Mouse (Mus musculus) midbrain, postnatal 0 days (tissue): ENCODE data around the gene Slc9a1. TPM values are rescaled to one million over a fixed set of nuclear protein-coding genes. Genes with fewer than 3 reads are reported as not detected.
A peak's percentile ranks its signal among the peaks of the same experiment; 100 is the strongest.

ENCODE experiments used
- ATAC-seq: fragments of 200-750 bp; cut with Nextera tagmentation; 2 replicates; pipeline ENCODE4 v1.8.0; 2017; ENCODE audit warnings: moderate number of reproducible peaks, mild to moderate bottlenecking, moderate TSS enrichment, moderate library complexity; ENCODE audit not compliant: low FRiP score
- DNase-seq: peaks from one replicate; pipeline ENCODE4 v3.0.0-alpha.2; 2015; ENCODE audit warnings: low spot score
- H3K27ac ChIP-seq: fragments of 300-500 bp; sonication (generic); 2 replicates; pipeline ENCODE4 v1.5.1; 2014; ENCODE audit warnings: low read depth, mild to moderate bottlenecking, low read length, mixed read lengths
- H3K27me3 ChIP-seq: fragments of 300-500 bp; sonication (generic); 2 replicates; pipeline ENCODE4 v1.6.1; 2014; ENCODE audit warnings: low read length, control low read depth, mixed read lengths; ENCODE audit not compliant: insufficient read depth
- H3K36me3 ChIP-seq: fragments of 300-500 bp; sonication (generic); 2 replicates; pipeline ENCODE4 v1.6.1; 2014; ENCODE audit warnings: low read length, control low read depth, mixed read lengths; ENCODE audit not compliant: insufficient read depth
- H3K4me1 ChIP-seq: fragments of 300-500 bp; sonication (generic); 2 replicates; pipeline ENCODE4 v1.6.1; 2014; ENCODE audit warnings: mild to moderate bottlenecking, control low read depth, antibody characterized with exemption, low read length, mixed read lengths; ENCODE audit not compliant: insufficient read depth
- H3K4me2 ChIP-seq: fragments of 300-500 bp; sonication (generic); 2 replicates; pipeline ENCODE4 v1.6.1; 2014; ENCODE audit warnings: low read depth, mild to moderate bottlenecking, low read length, mixed read lengths; ENCODE audit not compliant: poor library complexity, severe bottlenecking
- H3K4me3 ChIP-seq: fragments of 300-500 bp; sonication (generic); 2 replicates; pipeline ENCODE4 v1.5.1; 2014; ENCODE audit warnings: low read depth, mild to moderate bottlenecking, low read length, moderate library complexity
- H3K9ac ChIP-seq: fragments of 300-500 bp; sonication (generic); replicated peaks from 2 replicates; pipeline ENCODE4 v1.6.1; 2014; ENCODE audit warnings: mild to moderate bottlenecking, low read length, moderate library complexity, mixed read lengths; ENCODE audit not compliant: poor library complexity, severe bottlenecking
- H3K9me3 ChIP-seq: fragments of 300-500 bp; sonication (generic); 2 replicates; pipeline ENCODE4 v1.6.1; 2016; ENCODE audit warnings: low read length, control low read depth
- CTCF ChIP-seq: IDR thresholded peaks from 2 replicates; pipeline ENCODE4 v1.5.1; 2016; ENCODE audit warnings: antibody characterized with exemption, mild to moderate bottlenecking
- WGBS: fragments of 180-500 bp; shearing (Covaris S2); extraction: QIAGEN DNeasy Blood & Tissue Kit; methylation state at CpG from one replicate; pipeline ENCODE4 v1.1.7; 2014; 5-methylcytosine and 5-hydroxymethylcytosine counted together
- polyA plus RNA-seq: library from polyadenylated mRNA; unstranded; fragments of >200 nt; fragmentation: Nextera tagmentation; extraction: Ambion mirVana; gene quantifications from 2 replicates; pipeline ENCODE4 v1.2.1, GENCODE M21; 2015
- total RNA-seq: library from RNA; depleted of rRNA; stranded (reverse); fragments of >200 nt; gene quantifications from 2 replicates; pipeline ENCODE4 v1.2.3, GENCODE M21; 2014

Slc9a1 gene
- total and polyA plus RNA-seq, 2 experiments from 2014 or later: 12.8 to 34.9 TPM

- no peak for TF ChIP-seq CTCF
- no peak for ATAC-seq
Observed at GRCm38 (mm10) chr4:133442194-133442593, 72.7 kb downstream of the Slc9a1 start.

GRCm38 (mm10) chr4:133443085-133443484, 73.6 kb downstream of the Slc9a1 start:
- no peak overlapping the region for H3K4me3 ChIP-seq
- TF ChIP-seq CTCF: no peak
- no peak overlapping the region for H3K9ac ChIP-seq
- ATAC-seq: 0 out of 2 replicates have a peak, but pooled peaks have one; percentile 25
- no peak overlapping the region for H3K4me2 ChIP-seq
- peak; percentile 69 for DNase-seq
- no peaks in the 10 kb centered on the region for H3K36me3 ChIP-seq
- no peaks in the 10 kb centered on the region for H3K27me3 ChIP-seq
- peak overlapping the region; percentile 39 for H3K27ac ChIP-seq
- no peaks in the 10 kb centered on the region for H3K9me3 ChIP-seq
- WGBS: 52% methylated on average over 5 of the region's 5 CpGs
- peaks cover 8% of the 10 kb centered on the region for H3K4me1 ChIP-seq

More at GRCm38 (mm10) chr4:133442194-133442593, 72.7 kb downstream of the Slc9a1 start:
- peak overlapping the region; percentile 39; the same call in 1 of the 2 replicates for H3K27ac ChIP-seq
- no peaks in the 10 kb centered on the region for H3K9me3 ChIP-seq
- 40% methylated on average over 3 of the region's 3 CpGs for WGBS
- no peak overlapping the region for H3K4me2 ChIP-seq
- H3K36me3 ChIP-seq: no peaks in the 10 kb centered on the region
- H3K4me1 ChIP-seq: peaks cover 8% of the 10 kb centered on the region
- no peak overlapping the region for H3K4me3 ChIP-seq
- no peak overlapping the region for H3K9ac ChIP-seq
- H3K27me3 ChIP-seq: no peaks in the 10 kb centered on the region
- DNase-seq: no peak

DNA sequence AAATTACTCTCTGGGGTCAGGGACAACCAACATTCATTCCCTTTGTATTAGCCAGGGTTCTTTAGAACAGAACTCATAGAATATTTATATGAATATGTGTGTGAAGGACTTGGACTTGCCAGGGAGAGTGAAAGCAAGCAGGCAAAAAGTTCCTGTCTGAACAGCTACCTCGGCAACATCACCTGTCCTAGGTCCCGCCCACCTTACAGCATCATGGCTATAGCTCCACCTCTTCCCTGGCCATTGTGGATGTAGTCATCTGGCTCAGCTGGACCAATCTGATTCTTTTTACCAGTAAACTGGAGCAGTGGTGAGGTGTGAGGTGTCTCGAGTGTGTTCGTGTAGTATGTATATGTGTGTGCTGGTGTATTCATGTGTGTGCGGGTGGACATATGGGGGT, 76.2 kb downstream of the Slc9a1 start:
- DNase-seq (no peak), ATAC-seq (no peak)
- Histone ChIP-seq H3K27me3 (no peaks in the 10 kb centered on the region), H3K9ac (no peak overlapping the region), H3K36me3 (no peaks in the 10 kb centered on the region), H3K9me3 (no peaks in the 10 kb centered on the region), H3K4me2 (no peak overlapping the region), H3K4me3 (no peak overlapping the region), H3K27ac (no peak overlapping the region), H3K4me1 (no peaks in the 10 kb centered on the region)
- WGBS: 93% methylated on average over 5 of the region's 5 CpGs
- TF ChIP-seq CTCF: no peak

- no peak for ATAC-seq
Observed at GRCm38 (mm10) chr4:133447366-133447765, 77.9 kb downstream of the Slc9a1 start.

GRCm38 (mm10) chr4:133447967-133448366, 78.5 kb downstream of the Slc9a1 start:
- no peak for TF ChIP-seq CTCF
- Histone ChIP-seq H3K27ac (no peak overlapping the region), H3K4me1 (no peaks in the 10 kb centered on the region), H3K4me3 (no peak overlapping the region), H3K9me3 (no peaks in the 10 kb centered on the region), H3K9ac (no peak overlapping the region), H3K27me3 (no peaks in the 10 kb centered on the region), H3K36me3 (no peaks in the 10 kb centered on the region), H3K4me2 (no peak overlapping the region)
- WGBS: 79% methylated on average over 11 of the region's 11 CpGs
- DNase-seq (no peak), ATAC-seq (no peak)

More at GRCm38 (mm10) chr4:133447366-133447765, 77.9 kb downstream of the Slc9a1 start:
- DNase-seq: no peak
- Histone ChIP-seq H3K36me3 (no peaks in the 10 kb centered on the region), H3K4me2 (no peak overlapping the region), H3K27me3 (no peaks in the 10 kb centered on the region), H3K27ac (no peak overlapping the region), H3K9me3 (no peaks in the 10 kb centered on the region), H3K4me3 (no peak overlapping the region), H3K9ac (no peak overlapping the region), H3K4me1 (no peaks in the 10 kb centered on the region)
- WGBS: 61% methylated on average over 5 of the region's 5 CpGs
- no peak for TF ChIP-seq CTCF

- Histone ChIP-seq H3K27ac (no peak overlapping the region), H3K4me1 (no peaks in the 10 kb centered on the region), H3K36me3 (no peaks in the 10 kb centered on the region), H3K27me3 (no peaks in the 10 kb centered on the region), H3K4me2 (no peak overlapping the region), H3K9me3 (no peaks in the 10 kb centered on the region), H3K4me3 (no peak overlapping the region), H3K9ac (no peak overlapping the region)
- ATAC-seq (no peak), DNase-seq (no peak)
- TF ChIP-seq CTCF: no peak
- 76% methylated on average over 8 of the region's 8 CpGs for WGBS
Observed at GRCm38 (mm10) chr4:133448708-133449388, 79.3 kb downstream of the Slc9a1 start.
